Mouse (Mus musculus) kidney, adult 2 months (tissue): ENCODE measurements around the gene Lmntd1.

Experiments
- CTCF ChIP-seq: fragments of 200-500 bp; conservative IDR thresholded peaks from 2 replicates; pipeline ENCODE4 v1.5.1; 2011; ENCODE audit warnings: low read depth, mild to moderate bottlenecking, control low read depth, low read length, moderate library complexity, mixed read lengths; ENCODE audit not compliant: insufficient read depth, insufficient read length
- POLR2A ChIP-seq: fragments of 200-500 bp; IDR thresholded peaks from one replicate; pipeline ENCODE4 v1.6.1; 2011; ENCODE audit warnings: low read depth, low read length, control low read depth

DNA sequence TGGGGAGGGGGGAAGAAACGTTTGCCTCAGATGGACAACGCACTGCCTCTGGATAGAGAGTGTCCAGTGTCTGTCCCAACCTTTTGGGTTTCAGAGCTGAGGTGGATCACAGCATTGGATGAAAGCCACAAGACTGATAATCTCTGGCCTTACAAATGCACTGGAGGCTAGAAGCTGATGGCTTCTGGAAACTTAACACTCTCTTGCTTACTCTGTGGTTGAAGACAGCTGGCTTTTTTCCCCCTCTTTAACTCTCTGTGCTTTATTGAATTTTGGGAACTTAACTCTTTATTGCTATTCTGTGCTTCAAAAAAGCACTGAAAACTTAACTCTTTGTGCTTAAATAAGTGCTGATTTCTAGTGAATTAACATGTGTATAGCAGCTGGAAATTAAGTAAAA, 223.7 kb downstream of the Lmntd1 start:
- TF ChIP-seq CTCF = no peak
- TF ChIP-seq POLR2A = no peak
